Mouse (Mus musculus) heart, postnatal 0 days (tissue): ENCODE data around the gene Pard3.

Source experiments
- CTCF ChIP-seq: IDR thresholded peaks from 2 replicates; pipeline ENCODE4 v1.5.1; 2016; ENCODE audit warnings: antibody characterized with exemption, control low read depth, low read depth
- EP300 ChIP-seq: IDR thresholded peaks from 2 replicates; pipeline ENCODE4 v1.6.1; 2016; ENCODE audit warnings: antibody characterized with exemption, low read depth

GRCm38 (mm10) chr8:127281035-127281434, 217.3 kb downstream of the Pard3 start:
- no peak for TF ChIP-seq CTCF
- no peak for TF ChIP-seq EP300
